7 mouse cellular contexts compared by ENCODE assay signal in the genomic region with DNA sequence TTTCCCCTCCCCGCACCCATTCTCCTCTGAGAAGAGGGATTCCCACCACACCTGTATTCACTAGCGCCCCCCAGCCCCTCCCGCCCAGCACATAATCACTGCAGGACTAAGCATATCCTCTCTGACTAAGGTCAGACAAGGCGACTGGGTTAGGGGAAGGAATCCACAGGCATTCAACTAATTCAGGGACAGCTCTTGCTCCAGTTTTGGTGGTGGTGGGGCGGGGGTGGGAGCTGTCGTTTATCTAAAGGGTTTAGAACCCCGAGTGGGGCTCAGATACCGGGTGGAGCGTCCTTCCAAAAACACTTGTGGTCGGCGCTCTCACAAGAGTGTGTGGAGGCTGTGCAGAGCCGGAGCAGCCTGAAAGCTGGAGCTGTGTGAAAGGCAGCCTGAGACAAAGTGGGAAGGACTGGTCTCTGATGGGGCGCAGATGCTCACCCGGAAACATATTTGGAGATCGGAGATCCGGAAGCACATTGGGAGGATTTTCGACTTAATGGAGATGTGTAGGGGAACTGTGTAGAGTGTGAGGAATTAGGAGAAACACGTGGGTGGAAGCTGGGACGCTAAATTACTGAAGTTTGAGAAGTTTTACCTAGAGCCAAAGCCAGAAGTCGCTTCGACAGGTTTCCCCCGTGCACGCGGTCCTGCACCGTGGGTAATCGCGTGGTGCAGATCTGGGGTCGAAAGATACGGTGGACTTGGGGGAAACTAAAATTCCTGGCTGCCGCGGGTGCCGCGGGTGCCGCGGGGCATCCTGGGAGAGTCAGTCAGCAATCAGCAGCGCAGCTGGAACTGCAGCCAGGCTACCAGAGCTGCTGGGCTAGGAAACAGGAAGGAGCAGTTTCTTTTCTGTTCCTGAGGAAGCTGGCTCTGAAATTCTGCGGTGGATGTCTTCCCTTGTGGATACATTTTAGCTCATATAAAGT. TPM values are rescaled to one million over a fixed set of nuclear protein-coding genes. Genes with fewer than 3 reads are reported as not detected.
DNase-seq lines count a peak whose midpoint lies in the region; ATAC-seq and TF ChIP-seq lines count a peak whose summit lies in the region.

No protein-coding gene starts in this region.

- ATAC-seq in common myeloid progenitor, adult 5-6 weeks (replicated peaks; ENCODE audit: low read depth, poor library complexity, severe bottlenecking) = peak; percentile 94
- peak; percentile 90 for ATAC-seq in intestine, embryonic 14.5 days (replicated peaks; ENCODE audit: low FRiP score, low TSS enrichment, low read depth)

- H3K4me1 ChIP-seq in intestine, embryonic 14.5 days (replicated peaks; ENCODE audit: control insufficient read depth, insufficient read depth, low read length) = no peaks in the 10 kb centered on the region; the same call in 1 of the 2 replicates
- peaks cover 12% of the 10 kb centered on the region for H3K4me1 ChIP-seq in midbrain, embryonic 10.5 days
- H3K4me1 ChIP-seq in small intestine, adult 2 months (ENCODE audit: control insufficient read depth, insufficient read depth, insufficient read length, low read length) = peaks cover 2% of the 10 kb centered on the region; the same call in 1 of the 2 replicates

- TF ChIP-seq CTCF in small intestine, adult 2 months (IDR thresholded peaks at IDR 0.05; ENCODE audit: extremely low read depth, insufficient read length, insufficient replicate concordance, low read depth, low read length) = 0 out of 2 replicates have a peak, but pooled peaks have one; percentile 10

- TF ChIP-seq POLR2A in small intestine, adult 2 months (IDR thresholded peaks at IDR 0.05; ENCODE audit: low read depth, low read length) = peak; percentile 75

- WGBS in intestine, embryonic 14.5 days = 1% methylated on average over 37 of the region's 37 CpGs
- 1% methylated on average over 37 of the region's 37 CpGs for WGBS in midbrain, embryonic 10.5 days
- WGBS in small intestine, adult 2 months = under 1% methylated on average over 37 of the region's 37 CpGs

- DNase-seq in adrenal gland, adult 18-20 months (ENCODE audit: low spot score in 2 of 2) = peak; percentile 64 to 67
- peak; percentile 70 for DNase-seq in gastrocnemius, postnatal 25 days
- DNase-seq in intestine, embryonic 14.5 days (ENCODE audit: low spot score) = peak; percentile 85
- DNase-seq in left cerebral cortex, postnatal 4 days = peak; percentile 67
- DNase-seq in midbrain, embryonic 10.5 days (ENCODE audit: low spot score) = peak; percentile 80

- H3K9ac ChIP-seq in intestine, embryonic 14.5 days (ENCODE audit: low read length) = peak overlapping the region; percentile 59

- H3K27me3 ChIP-seq in intestine, embryonic 14.5 days (replicated peaks; ENCODE audit: control insufficient read depth, insufficient read depth, low read length) = no peaks in the 10 kb centered on the region
- no peaks in the 10 kb centered on the region for H3K27me3 ChIP-seq in midbrain, embryonic 10.5 days (ENCODE audit: low read depth, poor library complexity, severe bottlenecking)
- H3K27me3 ChIP-seq in small intestine, adult 2 months (ENCODE audit: control insufficient read depth, insufficient read depth, low read length) = no peaks in the 10 kb centered on the region

- H3K4me3 ChIP-seq in intestine, embryonic 14.5 days (ENCODE audit: low read depth, low read length) = peak overlapping the region; percentile 48
- H3K4me3 ChIP-seq in midbrain, embryonic 10.5 days = peak overlapping the region; percentile 64
- H3K4me3 ChIP-seq in small intestine, adult 2 months (ENCODE audit: low read depth, low read length) = peak overlapping the region; percentile 97

- peak overlapping the region; percentile 96 for H3K27ac ChIP-seq in intestine, embryonic 14.5 days (ENCODE audit: low read depth)
- H3K27ac ChIP-seq in midbrain, embryonic 10.5 days (replicated peaks) = peak overlapping the region; percentile 91
- H3K27ac ChIP-seq in small intestine, adult 2 months (ENCODE audit: insufficient read depth, low read depth, low read length) = peak overlapping the region; percentile 88

- H3K4me2 ChIP-seq in intestine, embryonic 14.5 days (ENCODE audit: low read length) = peak overlapping the region; percentile 58

- 0 out of 2 replicates have a peak, but pooled peaks cover 8% of the 10 kb centered on the region for H3K36me3 ChIP-seq in intestine, embryonic 14.5 days (ENCODE audit: control insufficient read depth, insufficient read depth, low read length)
- H3K36me3 ChIP-seq in midbrain, embryonic 10.5 days = 0 out of 2 replicates have a peak, but pooled peaks cover 4% of the 10 kb centered on the region
- H3K36me3 ChIP-seq in small intestine, adult 2 months (ENCODE audit: control insufficient read depth, insufficient read depth, low read length) = peaks cover 3% of the 10 kb centered on the region; the same call in 1 of the 2 replicates

- intact Hi-C loops in left cerebral cortex, postnatal 4 days (cut with DNase I) = loop anchor here (5.0 kb wide), 2 partner anchors 64 to 244 kb away; a partner anchor contains a TSS

- no peaks in the 10 kb centered on the region for H3K9me3 ChIP-seq in intestine, embryonic 14.5 days (ENCODE audit: control insufficient read depth, low read length)
- no peaks in the 10 kb centered on the region for H3K9me3 ChIP-seq in midbrain, embryonic 10.5 days (replicated peaks)

RNA-seq across cellular contexts. Expression of a gene that starts 18.9 kb away (rescaled TPM):
- 10 to 100 TPM; 21.3 to 41.2 TPM for total RNA-seq in adrenal gland, adult 18-20 months (2021)
- 39.2 and 47.4 TPM in 2 replicates for total RNA-seq in common myeloid progenitor, adult 5-6 weeks (2017)
- total RNA-seq in gastrocnemius, postnatal 25 days (2021) = 1 to 10 TPM; 3.0 to 6.3 TPM
- polyA plus RNA-seq in intestine, embryonic 14.5 days (2014; fragmentation: Nextera tagmentation; extraction: Ambion mirVana) = 2.9 and 3.2 TPM in 2 replicates
- 10 to 100 TPM in 1 of 2 experiments, 1 to 10 TPM in 1; 9.5 to 10.2 TPM for total RNA-seq in left cerebral cortex, postnatal 4 days (2021)
- 1.7 and 2.2 TPM in 2 replicates for polyA plus RNA-seq in midbrain, embryonic 10.5 days (2016; fragmentation: Nextera tagmentation; extraction: Ambion mirVana)
- 0.05 TPM in 1 of 2 replicates, not detected in the other for polyA plus RNA-seq in small intestine, adult 2 months (2012; rRNA removed)

RNA-seq across cellular contexts. Expression of a gene that starts 27.7 kb away (rescaled TPM):
- total RNA-seq in adrenal gland, adult 18-20 months (2021) = 1 to 10 TPM; 3.1 to 4.7 TPM
- 9.1 and 14.6 TPM in 2 replicates for total RNA-seq in common myeloid progenitor, adult 5-6 weeks (2017)
- 1 to 10 TPM; 1.1 to 1.4 TPM for total RNA-seq in gastrocnemius, postnatal 25 days (2021)
- polyA plus RNA-seq in intestine, embryonic 14.5 days (2014; fragmentation: Nextera tagmentation; extraction: Ambion mirVana) = 13.3 and 13.7 TPM in 2 replicates
- 1 to 10 TPM; 7.3 to 8.0 TPM for total RNA-seq in left cerebral cortex, postnatal 4 days (2021)
- 10.0 and 10.3 TPM in 2 replicates for polyA plus RNA-seq in midbrain, embryonic 10.5 days (2016; fragmentation: Nextera tagmentation; extraction: Ambion mirVana)
- polyA plus RNA-seq in small intestine, adult 2 months (2012; rRNA removed) = 2.5 and 2.6 TPM in 2 replicates

RNA-seq across cellular contexts. Expression of a gene that starts 50.3 kb away (rescaled TPM):
- 10 to 100 TPM in 1 of 2 experiments, 1 to 10 TPM in 1; 9.7 to 12.3 TPM for total RNA-seq in adrenal gland, adult 18-20 months (2021)
- 2.9 and 5.2 TPM in 2 replicates for total RNA-seq in common myeloid progenitor, adult 5-6 weeks (2017)
- 1 to 10 TPM; 1.8 to 3.1 TPM for total RNA-seq in gastrocnemius, postnatal 25 days (2021)
- polyA plus RNA-seq in intestine, embryonic 14.5 days (2014; fragmentation: Nextera tagmentation; extraction: Ambion mirVana) = 24.7 and 28.5 TPM in 2 replicates
- 10 to 100 TPM; 18.8 to 19.9 TPM for total RNA-seq in left cerebral cortex, postnatal 4 days (2021)
- polyA plus RNA-seq in midbrain, embryonic 10.5 days (2016; fragmentation: Nextera tagmentation; extraction: Ambion mirVana) = 14.0 and 14.6 TPM in 2 replicates
- polyA plus RNA-seq in small intestine, adult 2 months (2012; rRNA removed) = 0.20 and 0.60 TPM in 2 replicates

Comparison
In these comparisons a context has a peak if more than half of its experiments do, and no peak if none do; other contexts are left out.
1. Peak in every context shown above with its lines: DNase-seq, ATAC-seq, H3K4me3 ChIP-seq and H3K27ac ChIP-seq.